Mouse (Mus musculus): Measurements from ENCODE around the gene P3h4.

DNA sequence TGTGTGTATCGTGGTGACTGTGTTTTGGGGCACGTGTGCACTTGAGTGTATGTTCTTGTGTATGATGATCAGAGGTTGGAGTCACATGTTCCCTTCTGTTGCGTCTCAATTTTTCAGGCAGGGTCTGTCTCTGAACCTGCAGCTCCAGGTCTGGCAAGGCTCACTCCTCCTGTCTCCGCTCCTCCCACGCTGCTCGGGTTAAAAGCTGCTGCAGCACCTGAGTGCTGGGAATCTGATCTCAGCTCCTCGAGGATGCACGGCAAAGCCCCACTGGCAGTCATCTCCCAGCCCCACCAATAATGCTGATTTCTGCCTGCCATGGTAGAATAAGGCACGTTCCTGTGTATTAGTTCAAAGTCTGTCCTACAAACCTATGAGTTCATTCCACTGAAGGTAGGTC is 39.5 kb downstream of the P3h4 start:
- TF ChIP-seq POLR2A (IDR thresholded peaks at IDR 0.05; ENCODE audit: insufficient read length, low read depth) (no peak), E2F4 (IDR thresholded peaks at IDR 0.05; ENCODE audit: insufficient read depth) (no peak), MYOD1 (IDR thresholded peaks at IDR 0.05; ENCODE audit: control insufficient read depth in 1 of 3, insufficient read length in 2 of 3, low read depth in 2 of 3) (no peak), TCF12 (IDR thresholded peaks at IDR 0.05; ENCODE audit: insufficient read depth, poor library complexity, severe bottlenecking) (no peak), POLR2AphosphoS2 (IDR thresholded peaks at IDR 0.05; ENCODE audit: insufficient read length, low read depth) (no peak), USF1 (IDR thresholded peaks at IDR 0.05; ENCODE audit: low read depth) (no peak), MAX (IDR thresholded peaks at IDR 0.05; ENCODE audit: low read depth) (no peak), MYOG (IDR thresholded peaks at IDR 0.05; ENCODE audit: control insufficient read depth in 1 of 3, insufficient read depth in 1 of 3, insufficient read length in 2 of 3, low read depth in 2 of 3) (no peak), CEBPB (IDR thresholded peaks at IDR 0.05; ENCODE audit: insufficient read depth, poor library complexity, severe bottlenecking) (no peak), TCF3 (IDR thresholded peaks at IDR 0.05; ENCODE audit: insufficient read length, low read depth) (no peak), SRF (IDR thresholded peaks at IDR 0.05; ENCODE audit: control insufficient read depth, insufficient read length, low read depth) (no peak)
